Mouse (Mus musculus) lung, embryonic 16.5 days (tissue): ENCODE data around the gene Lrmda. TPM values are rescaled to one million over a fixed set of nuclear protein-coding genes. Genes with fewer than 3 reads are reported as not detected.
A peak's percentile ranks its signal among the peaks of the same experiment; 100 is the strongest.

Source experiments
- ATAC-seq: fragments of 200-750 bp; cut with Nextera tagmentation; 2 replicates; pipeline ENCODE4 v1.8.0; 2017; ENCODE audit warnings: low read depth, mild to moderate bottlenecking, moderate library complexity
- H3K27ac ChIP-seq: fragments of 300-500 bp; sonication (generic); 2 replicates; pipeline ENCODE4 v1.5.1; 2014; ENCODE audit warnings: mild to moderate bottlenecking, control low read depth, low read length
- H3K27me3 ChIP-seq: fragments of 300-500 bp; sonication (generic); 2 replicates; pipeline ENCODE4 v1.6.1; 2014; ENCODE audit warnings: low read depth, low read length, mixed read lengths; ENCODE audit not compliant: control insufficient read depth, insufficient read depth
- H3K36me3 ChIP-seq: fragments of 300-500 bp; sonication (generic); 2 replicates; pipeline ENCODE4 v1.6.1; 2014; ENCODE audit warnings: low read length; ENCODE audit not compliant: control insufficient read depth, insufficient read depth
- H3K4me1 ChIP-seq: fragments of 300-500 bp; sonication (generic); replicated peaks from 2 replicates; pipeline ENCODE4 v1.6.1; 2014; ENCODE audit warnings: low read length, mixed read lengths; ENCODE audit not compliant: control insufficient read depth, insufficient read depth
- H3K4me2 ChIP-seq: fragments of 300-500 bp; sonication (generic); 2 replicates; pipeline ENCODE4 v1.6.1; 2014; ENCODE audit warnings: low read depth, low read length, control low read depth
- H3K4me3 ChIP-seq: fragments of 300-500 bp; sonication (generic); 2 replicates; pipeline ENCODE4 v1.5.1; 2014; ENCODE audit warnings: mild to moderate bottlenecking, low read length, control low read depth
- H3K9ac ChIP-seq: fragments of 300-500 bp; sonication (generic); 2 replicates; pipeline ENCODE4 v1.6.1; 2014; ENCODE audit warnings: low read length, control low read depth
- H3K9me3 ChIP-seq: fragments of 300-500 bp; sonication (generic); 2 replicates; pipeline ENCODE4 v1.6.1; 2016; ENCODE audit warnings: low read length; ENCODE audit not compliant: control insufficient read depth
- WGBS: fragments of 180-500 bp; shearing (Covaris S2); extraction: QIAGEN DNeasy Blood & Tissue Kit; methylation state at CpG from one replicate; pipeline ENCODE4 v1.1.7; 2014; 5-methylcytosine and 5-hydroxymethylcytosine counted together
- polyA plus RNA-seq: library from polyadenylated mRNA; unstranded; fragments of >200 nt; fragmentation: Nextera tagmentation; extraction: Ambion mirVana; gene quantifications from 2 replicates; pipeline ENCODE4 v1.2.1, GENCODE M21; 2015

The Lrmda gene
- polyA plus RNA-seq, 1 experiment from 2014 or later, result 1.2 TPM

GRCm38 (mm10) chr14:22354769-22355574, 335.5 kb downstream of the Lrmda start:
- H3K4me2 ChIP-seq, result no peak overlapping the region
- H3K4me1 ChIP-seq, result peaks cover 3% of the 10 kb centered on the region; the same call in 1 of the 2 replicates
- H3K9me3 ChIP-seq, result no peaks in the 10 kb centered on the region
- 60% methylated on average over 15 of the region's 15 CpGs for WGBS
- H3K9ac ChIP-seq, result no peak overlapping the region
- no peak overlapping the region for H3K27ac ChIP-seq
- H3K4me3 ChIP-seq, result no peak overlapping the region
- no peaks in the 10 kb centered on the region for H3K36me3 ChIP-seq
- no peaks in the 10 kb centered on the region for H3K27me3 ChIP-seq
- no peak for ATAC-seq

- Histone ChIP-seq H3K4me3 (no peak overlapping the region), H3K27me3 (no peaks in the 10 kb centered on the region), H3K4me1 (peaks cover 3% of the 10 kb centered on the region; the same call in 1 of the 2 replicates), H3K9me3 (no peaks in the 10 kb centered on the region), H3K4me2 (no peak overlapping the region), H3K9ac (no peak overlapping the region), H3K36me3 (no peaks in the 10 kb centered on the region), H3K27ac (no peak overlapping the region)
- 29% methylated on average over 9 of the region's 9 CpGs for WGBS
- ATAC-seq, result peak; percentile 85
These were observed 338.5 kb downstream of the Lrmda start for GRCm38 (mm10) chr14:22357991-22358503.

GRCm38 (mm10) chr14:22364010-22364748, 344.7 kb downstream of the Lrmda start:
- H3K4me3 ChIP-seq, result no peak overlapping the region
- ATAC-seq, result peak; percentile 90

GRCm38 (mm10) chr14:22364771-22365355, 345.4 kb downstream of the Lrmda start:
- 42% methylated on average over 6 of the region's 6 CpGs for WGBS

More at GRCm38 (mm10) chr14:22364010-22364748, 344.7 kb downstream of the Lrmda start:
- H3K9me3 ChIP-seq, result 0 out of 2 replicates have a peak, but pooled peaks cover 3% of the 10 kb centered on the region
- no peaks in the 10 kb centered on the region for H3K36me3 ChIP-seq
- H3K4me1 ChIP-seq, result no peaks in the 10 kb centered on the region
- WGBS, result 47% methylated on average over 6 of the region's 6 CpGs
- H3K9ac ChIP-seq, result no peak overlapping the region
- no peaks in the 10 kb centered on the region for H3K27me3 ChIP-seq
- peak overlapping the region; percentile 0; the same call in 1 of the 2 replicates for H3K27ac ChIP-seq
- H3K4me2 ChIP-seq, result no peak overlapping the region

GRCm38 (mm10) chr14:22367615-22368014, 348.1 kb downstream of the Lrmda start:
- H3K9me3 ChIP-seq, result 0 out of 2 replicates have a peak, but pooled peaks cover 3% of the 10 kb centered on the region
- H3K4me3 ChIP-seq, result no peak overlapping the region
- 87% methylated on average over 4 of the region's 4 CpGs for WGBS
- ATAC-seq, result no peak
- no peaks in the 10 kb centered on the region for H3K36me3 ChIP-seq
- no peak overlapping the region for H3K4me2 ChIP-seq
- H3K27ac ChIP-seq, result no peak overlapping the region
- H3K9ac ChIP-seq, result no peak overlapping the region
- H3K4me1 ChIP-seq, result peaks cover 8% of the 10 kb centered on the region; the same call in 1 of the 2 replicates
- no peaks in the 10 kb centered on the region for H3K27me3 ChIP-seq

More at GRCm38 (mm10) chr14:22364771-22365355, 345.4 kb downstream of the Lrmda start:
- H3K9ac ChIP-seq, result no peak overlapping the region
- no peak overlapping the region for H3K4me3 ChIP-seq
- H3K4me2 ChIP-seq, result no peak overlapping the region
- no peaks in the 10 kb centered on the region for H3K27me3 ChIP-seq
- peak; percentile 57 for ATAC-seq
- H3K9me3 ChIP-seq, result 0 out of 2 replicates have a peak, but pooled peaks cover 3% of the 10 kb centered on the region
- no peaks in the 10 kb centered on the region for H3K36me3 ChIP-seq
- peak overlapping the region; percentile 0; the same call in 1 of the 2 replicates for H3K27ac ChIP-seq
- no peaks in the 10 kb centered on the region for H3K4me1 ChIP-seq

- no peak overlapping the region for H3K4me3 ChIP-seq
- H3K27me3 ChIP-seq, result no peaks in the 10 kb centered on the region
- ATAC-seq, result peak; percentile 85
These were observed 351.6 kb downstream of the Lrmda start for GRCm38 (mm10) chr14:22371136-22371535.

GRCm38 (mm10) chr14:22372666-22373360, 353.3 kb downstream of the Lrmda start:
- Histone ChIP-seq H3K4me3 (no peak overlapping the region), H3K9ac (no peak overlapping the region), H3K27ac (no peak overlapping the region), H3K9me3 (0 out of 2 replicates have a peak, but pooled peaks cover 3% of the 10 kb centered on the region), H3K27me3 (no peaks in the 10 kb centered on the region), H3K36me3 (no peaks in the 10 kb centered on the region), H3K4me1 (peaks cover 8% of the 10 kb centered on the region; the same call in 1 of the 2 replicates), H3K4me2 (no peak overlapping the region)
- 80% methylated on average over 9 of the region's 9 CpGs for WGBS
- ATAC-seq, result no peak

More at GRCm38 (mm10) chr14:22371136-22371535, 351.6 kb downstream of the Lrmda start:
- Histone ChIP-seq H3K4me1 (peaks cover 8% of the 10 kb centered on the region; the same call in 1 of the 2 replicates), H3K9ac (no peak overlapping the region), H3K4me2 (no peak overlapping the region), H3K36me3 (no peaks in the 10 kb centered on the region), H3K9me3 (0 out of 2 replicates have a peak, but pooled peaks cover 3% of the 10 kb centered on the region), H3K27ac (no peak overlapping the region)
- WGBS, result 31% methylated on average over 8 of the region's 8 CpGs

- Histone ChIP-seq H3K27ac (no peak overlapping the region), H3K36me3 (no peaks in the 10 kb centered on the region), H3K4me3 (no peak overlapping the region), H3K9ac (no peak overlapping the region), H3K9me3 (0 out of 2 replicates have a peak, but pooled peaks cover 3% of the 10 kb centered on the region), H3K4me1 (peaks cover 8% of the 10 kb centered on the region; the same call in 1 of the 2 replicates), H3K4me2 (no peak overlapping the region), H3K27me3 (no peaks in the 10 kb centered on the region)
- no peak for ATAC-seq
- WGBS, result 56% methylated on average over 3 of the region's 3 CpGs
These were observed 353.8 kb downstream of the Lrmda start for GRCm38 (mm10) chr14:22373361-22373745.
